Mouse (Mus musculus): ENCODE results near the gene Stip1. TPM values are rescaled to one million over a fixed set of nuclear protein-coding genes. Genes with fewer than 3 reads are reported as not detected.
"Not testable (repeated sequence)": the region's sequence is repeated elsewhere in the genome, so short reads cannot be mapped to it uniquely, and the experiment has no call there.

Gene Stip1
- polyA plus RNA-seq, 1 experiment from 2014 or later, result 372 TPM

- Histone ChIP-seq H3K4me3 (peak overlapping the region; percentile 79), H3K4me1 (replicated peaks) (peaks cover 34% of the 10 kb centered on the region), H3K9me3 (no peaks in the 10 kb centered on the region), H3K36me3 (no peaks in the 10 kb centered on the region), H3K27ac (peak overlapping the region; percentile 79), H3K27me3 (ENCODE audit: insufficient read depth, poor library complexity, severe bottlenecking) (peaks cover 57% of the 10 kb centered on the region)
- WGBS, result 4% methylated on average over 16 of the region's 16 CpGs
- DNase-seq (ENCODE audit: low spot score), result no peak
Measured at GRCm38 (mm10) chr19:7057126-7057721, 17.5 kb upstream of the Stip1 start.

DNA sequence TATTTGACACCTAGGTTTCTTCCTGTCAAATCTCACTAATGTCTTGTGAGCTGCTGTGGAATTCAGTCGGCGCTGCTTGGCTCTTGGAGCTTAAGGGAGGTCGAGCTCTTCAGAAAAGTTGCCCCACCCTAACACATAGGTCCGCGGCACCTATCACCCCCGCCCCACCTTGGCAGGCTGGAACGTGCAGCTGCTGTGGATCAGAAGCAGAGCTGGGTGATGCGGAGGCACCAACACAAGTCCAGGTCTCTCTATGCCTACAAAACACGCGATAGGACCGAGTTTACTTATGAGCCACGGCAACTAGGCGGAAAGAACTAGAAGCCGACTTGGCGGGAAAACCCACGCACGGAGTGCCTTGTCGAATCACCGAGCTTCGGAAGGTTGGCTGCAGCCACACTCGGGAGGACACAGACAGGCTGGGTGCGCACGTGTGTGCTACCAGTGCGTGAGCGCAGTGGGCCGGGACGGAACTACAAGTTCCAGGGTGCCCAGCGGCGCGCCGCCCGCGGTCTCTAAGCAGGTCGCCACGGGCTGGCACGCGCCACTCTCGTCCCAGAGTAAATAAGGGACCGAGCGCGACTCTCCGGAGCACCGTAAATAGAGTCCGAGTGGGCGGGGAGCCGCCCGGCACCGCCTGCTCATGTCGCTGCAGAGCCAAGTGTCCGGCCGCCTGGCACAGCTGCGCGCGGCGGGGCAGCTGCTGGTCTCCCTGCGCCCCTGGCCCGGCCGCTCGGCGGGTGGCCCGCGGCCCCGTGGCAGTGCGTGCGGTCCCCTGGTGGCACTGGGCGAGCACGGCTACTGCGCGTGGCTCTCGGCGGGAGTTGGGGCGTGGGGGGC, 16.7 kb upstream of the Stip1 start, which contains the start of gene Macrod1:
Gene Macrod1 (plus strand): TSS at position 563 of the 840 bp plus-strand sequence.
- WGBS, result 1% methylated on average over 72 of the region's 72 CpGs
- peak; percentile 75 for DNase-seq (ENCODE audit: low spot score)
- Histone ChIP-seq H3K27me3 (ENCODE audit: insufficient read depth, poor library complexity, severe bottlenecking) (peaks cover 53% of the 10 kb centered on the region), H3K4me3 (peak within 1 kb of the TSS; percentile 79), H3K9me3 (no peaks in the 10 kb centered on the region), H3K27ac (peak within 1 kb of the TSS; percentile 79), H3K36me3 (no peaks in the 10 kb centered on the region), H3K4me1 (replicated peaks) (peaks cover 34% of the 10 kb centered on the region)

GRCm38 (mm10) chr19:7055173-7055572, 15.4 kb upstream of the Stip1 start:
- H3K27me3 ChIP-seq (ENCODE audit: insufficient read depth, poor library complexity, severe bottlenecking), result peaks cover 49% of the 10 kb centered on the region
- no peak overlapping the region for H3K27ac ChIP-seq
- H3K4me1 ChIP-seq (replicated peaks), result peaks cover 34% of the 10 kb centered on the region
- 48% methylated on average over 3 of the region's 3 CpGs for WGBS
- no peaks in the 10 kb centered on the region for H3K36me3 ChIP-seq
- H3K9me3 ChIP-seq, result no peaks in the 10 kb centered on the region
- DNase-seq (ENCODE audit: low spot score), result no peak
- H3K4me3 ChIP-seq, result no peak overlapping the region

DNA sequence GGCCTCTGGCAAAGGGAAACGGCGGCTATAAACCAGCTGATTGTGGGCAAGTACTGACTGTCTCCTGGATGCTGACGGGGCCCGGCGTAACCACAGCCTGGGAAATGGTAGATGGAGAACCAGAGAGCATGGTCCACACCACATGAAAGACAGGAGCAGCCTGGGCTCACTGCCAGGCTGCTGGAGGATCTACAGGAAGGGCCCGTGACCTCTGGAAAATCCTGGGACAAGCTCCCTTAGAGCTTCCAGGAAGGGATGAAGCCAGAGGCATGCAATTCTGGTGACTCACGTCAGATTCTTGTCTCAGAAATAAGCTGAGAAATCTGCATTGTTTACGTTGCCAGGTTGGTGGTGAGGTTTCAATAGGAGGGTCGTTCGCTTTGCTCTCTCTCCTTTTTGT, 15.0 kb upstream of the Stip1 start:
- H3K4me3 ChIP-seq, result no peak overlapping the region
- DNase-seq (ENCODE audit: low spot score), result no peak
- no peaks in the 10 kb centered on the region for H3K9me3 ChIP-seq
- peaks cover 45% of the 10 kb centered on the region for H3K27me3 ChIP-seq (ENCODE audit: insufficient read depth, poor library complexity, severe bottlenecking)
- H3K36me3 ChIP-seq, result no peaks in the 10 kb centered on the region
- no peak overlapping the region for H3K27ac ChIP-seq
- 75% methylated on average over 10 of the region's 10 CpGs for WGBS
- peaks cover 30% of the 10 kb centered on the region for H3K4me1 ChIP-seq (replicated peaks)

DNA sequence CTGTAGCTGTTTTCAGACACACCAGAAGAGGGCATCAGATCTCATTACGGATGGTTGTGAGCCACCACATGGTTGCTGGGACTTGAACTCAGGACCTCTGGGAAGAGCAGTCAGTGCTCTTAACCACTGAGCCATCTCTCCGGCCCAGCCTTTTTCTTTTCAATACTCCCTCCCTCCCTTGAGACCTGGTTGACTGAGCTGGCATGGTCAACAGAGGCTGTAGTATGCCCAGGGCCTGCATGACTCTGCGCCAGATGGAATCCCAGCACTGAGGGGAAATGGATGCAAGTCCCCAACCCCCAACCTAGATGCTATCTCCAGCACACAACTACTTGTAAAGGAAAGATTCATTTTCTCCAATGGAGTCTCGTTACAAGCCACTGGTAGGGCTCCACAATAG, 13.6 kb upstream of the Stip1 start:
- DNase-seq (ENCODE audit: low spot score); H3K36me3 ChIP-seq; H3K4me3 ChIP-seq; H3K27ac ChIP-seq; H3K9me3 ChIP-seq: not testable (repeated sequence)
- H3K27me3 ChIP-seq (ENCODE audit: insufficient read depth, poor library complexity, severe bottlenecking), result peaks cover 31% of the 10 kb centered on the region
- H3K4me1 ChIP-seq (replicated peaks), result peaks cover 24% of the 10 kb centered on the region
- WGBS, result 86% methylated on average over 4 of the region's 4 CpGs

- H3K4me1 ChIP-seq (replicated peaks), result peaks cover 7% of the 10 kb centered on the region
- WGBS, result 53% methylated on average over 4 of the region's 4 CpGs
- H3K27ac ChIP-seq, result peak overlapping the region; percentile 23; the same call in 1 of the 2 replicates
- H3K36me3 ChIP-seq, result no peaks in the 10 kb centered on the region
- no peaks in the 10 kb centered on the region for H3K9me3 ChIP-seq
- no peak for DNase-seq (ENCODE audit: low spot score)
- H3K27me3 ChIP-seq (ENCODE audit: insufficient read depth, poor library complexity, severe bottlenecking), result no peaks in the 10 kb centered on the region
- H3K4me3 ChIP-seq, result no peak overlapping the region
Measured at GRCm38 (mm10) chr19:7044706-7045105, 4.9 kb upstream of the Stip1 start.

DNA sequence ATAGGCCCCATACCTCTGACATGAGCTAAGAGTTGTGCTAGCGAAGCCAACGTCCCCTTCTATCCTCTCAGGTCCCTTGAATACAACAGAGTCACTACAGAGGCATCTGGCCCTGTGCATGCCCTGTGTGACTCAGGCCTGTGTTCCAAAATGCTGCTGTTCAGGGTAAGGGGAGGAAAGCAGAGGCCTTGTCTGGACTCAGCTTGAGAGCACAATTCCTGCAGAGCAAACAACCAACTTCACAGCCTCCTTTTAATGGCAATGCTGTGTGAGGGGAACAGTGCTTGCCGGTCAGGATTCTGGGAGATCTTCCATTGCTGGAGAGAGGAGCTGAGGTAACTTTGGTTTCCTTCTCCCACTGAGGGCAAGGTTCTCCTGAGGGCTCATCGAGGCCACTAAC, 4.5 kb upstream of the Stip1 start:
- DNase-seq (ENCODE audit: low spot score), result no peak
- no peaks in the 10 kb centered on the region for H3K27me3 ChIP-seq (ENCODE audit: insufficient read depth, poor library complexity, severe bottlenecking)
- no peak overlapping the region for H3K4me3 ChIP-seq
- H3K9me3 ChIP-seq, result no peaks in the 10 kb centered on the region
- peak overlapping the region; percentile 23; the same call in 1 of the 2 replicates for H3K27ac ChIP-seq
- WGBS, result 68% methylated on average over 4 of the region's 4 CpGs
- peaks cover 7% of the 10 kb centered on the region for H3K4me1 ChIP-seq (replicated peaks)
- no peaks in the 10 kb centered on the region for H3K36me3 ChIP-seq

GRCm38 (mm10) chr19:7041171-7041570, 1.4 kb upstream of the Stip1 start:
- H3K27ac ChIP-seq, result peak overlapping the region; percentile 95; the same call in 1 of the 2 replicates
- peak overlapping the region; percentile 94 for H3K4me3 ChIP-seq
- H3K36me3 ChIP-seq, result peaks cover 24% of the 10 kb centered on the region
- 90% methylated on average over 2 of the region's 2 CpGs for WGBS
- H3K4me1 ChIP-seq (replicated peaks), result peaks cover 30% of the 10 kb centered on the region
- H3K9me3 ChIP-seq, result no peaks in the 10 kb centered on the region
- no peaks in the 10 kb centered on the region for H3K27me3 ChIP-seq (ENCODE audit: insufficient read depth, poor library complexity, severe bottlenecking)
- DNase-seq (ENCODE audit: low spot score), result no peak

GRCm38 (mm10) chr19:7040637-7041130, 917 bp upstream of the Stip1 start:
- Histone ChIP-seq H3K27ac (peak overlapping the region; percentile 95), H3K4me1 (replicated peaks) (peaks cover 30% of the 10 kb centered on the region), H3K36me3 (peaks cover 25% of the 10 kb centered on the region), H3K9me3 (no peaks in the 10 kb centered on the region), H3K27me3 (ENCODE audit: insufficient read depth, poor library complexity, severe bottlenecking) (no peaks in the 10 kb centered on the region), H3K4me3 (peak overlapping the region; percentile 94)
- DNase-seq (ENCODE audit: low spot score), result no peak
- WGBS, result 32% methylated on average over 13 of the region's 13 CpGs

DNA sequence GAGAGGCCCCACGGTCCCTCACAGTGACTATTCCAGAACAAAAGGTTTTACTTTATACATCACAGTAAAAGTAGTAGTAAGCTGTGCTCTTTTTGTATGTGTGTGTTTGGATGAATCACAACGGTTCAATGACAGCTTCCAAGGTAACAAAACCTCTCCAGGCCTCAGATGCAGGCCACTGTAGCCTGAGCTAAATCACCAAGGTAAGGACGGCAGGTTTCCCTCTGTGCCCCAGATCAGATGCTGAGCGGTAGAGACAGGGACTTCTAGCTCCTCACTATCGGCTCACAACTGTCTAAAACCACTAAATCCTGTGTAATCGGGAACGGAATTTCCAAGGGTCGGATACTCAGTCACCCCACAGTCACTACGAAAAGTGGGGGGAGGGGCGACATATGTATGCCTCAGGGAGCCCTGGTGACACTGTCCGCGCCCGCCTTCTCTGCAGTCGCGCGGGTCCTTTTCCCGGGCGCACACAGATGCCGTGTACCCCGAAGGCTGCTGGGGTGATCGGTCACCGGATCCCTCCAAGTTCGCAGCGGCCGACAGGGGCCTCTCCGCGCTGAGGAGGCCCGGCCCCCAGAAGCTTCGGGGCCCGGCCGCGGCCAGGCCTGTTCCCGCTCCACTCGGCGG, 563 bp downstream of the Stip1 start:
- H3K9me3 ChIP-seq, result no peaks in the 10 kb centered on the region
- H3K27me3 ChIP-seq (ENCODE audit: insufficient read depth, poor library complexity, severe bottlenecking), result no peaks in the 10 kb centered on the region
- peak overlapping the region; percentile 98 for H3K27ac ChIP-seq
- peak overlapping the region; percentile 94 for H3K4me3 ChIP-seq
- peak; percentile 66 for DNase-seq (ENCODE audit: low spot score)
- 2% methylated on average over 35 of the region's 35 CpGs for WGBS
- peaks cover 40% of the 10 kb centered on the region for H3K36me3 ChIP-seq
- H3K4me1 ChIP-seq (replicated peaks), result peaks cover 30% of the 10 kb centered on the region

GRCm38 (mm10) chr19:7034006-7034405, 5.8 kb downstream of the Stip1 start:
- peaks cover 91% of the 10 kb centered on the region for H3K36me3 ChIP-seq

GRCm38 (mm10) chr19:7029531-7029930, 10.2 kb downstream of the Stip1 start:
- WGBS, result 94% methylated on average over 5 of the region's 5 CpGs
- Histone ChIP-seq H3K36me3 (peaks cover 99% of the 10 kb centered on the region), H3K27me3 (ENCODE audit: insufficient read depth, poor library complexity, severe bottlenecking) (no peaks in the 10 kb centered on the region), H3K9me3 (no peaks in the 10 kb centered on the region), H3K27ac (no peak overlapping the region), H3K4me1 (replicated peaks) (no peaks in the 10 kb centered on the region), H3K4me3 (no peak overlapping the region)
- DNase-seq (ENCODE audit: low spot score), result no peak

More at GRCm38 (mm10) chr19:7034006-7034405, 5.8 kb downstream of the Stip1 start:
- Histone ChIP-seq H3K9me3 (no peaks in the 10 kb centered on the region), H3K27me3 (ENCODE audit: insufficient read depth, poor library complexity, severe bottlenecking) (no peaks in the 10 kb centered on the region), H3K27ac (no peak overlapping the region), H3K4me3 (no peak overlapping the region), H3K4me1 (replicated peaks) (peaks cover 21% of the 10 kb centered on the region)
- WGBS, result 94% methylated on average over 5 of the region's 5 CpGs
- DNase-seq (ENCODE audit: low spot score), result no peak
